Mouse (Mus musculus) hindbrain, embryonic 14.5 days (tissue): ENCODE measurements around the gene Riok2. TPM values are rescaled to one million over a fixed set of nuclear protein-coding genes. Genes with fewer than 3 reads are reported as not detected.

ENCODE experiments used
- polyA plus RNA-seq: library from polyadenylated mRNA; unstranded; fragments of >200 nt; fragmentation: Nextera tagmentation; extraction: Ambion mirVana; gene quantifications from 2 replicates; pipeline ENCODE4 v1.2.1, GENCODE M21; 2014

Gene Riok2
- polyA plus RNA-seq, 1 experiment from 2014 or later, result 27.2 TPM

Other genes starting within 250 kb of the Riok2 start
- gene Lix1, start 28.4 kb downstream of the Riok2 start, polyA plus RNA-seq, result 5.9 and 6.4 TPM in 2 replicates